Mouse (Mus musculus) CH12.LX (cell line): ENCODE measurements around the gene Lrrc4b.

Source experiments
- CTCF ChIP-seq, 2 experiments: IDR thresholded peaks in 1 of 2; conservative IDR thresholded peaks in 1 of 2; 2 replicates each; pipeline ENCODE4 v1.5.1; 2011 to 2012; ENCODE audit warnings: low read depth in 2 of 2, low read length in 2 of 2, improper control_type of control experiment in 1 of 2, inconsistent platforms in 1 of 2, mild to moderate bottlenecking in 1 of 2, moderate library complexity in 1 of 2
- POLR2A ChIP-seq: IDR thresholded peaks from 2 replicates; pipeline ENCODE4 v1.6.1; 2011; ENCODE audit warnings: low read depth, mild to moderate bottlenecking, improper control_type of control experiment, low read length
- UBTF ChIP-seq: IDR thresholded peaks from 2 replicates; pipeline ENCODE4 v1.6.1; 2012; ENCODE audit warnings: low read depth, mild to moderate bottlenecking, inconsistent platforms, low read length, improper control_type of control experiment, moderate library complexity

GRCm38 (mm10) chr7:44440479-44440878 is 11.7 kb downstream of the Lrrc4b start:
- TF ChIP-seq CTCF (conservative IDR thresholded peaks at IDR 0.05 in 1 of 2, IDR thresholded peaks at IDR 0.05 in 1 of 2; ENCODE audit: low read depth in 2 of 2, low read length in 2 of 2) (no peak), POLR2A (no peak), UBTF (no peak)
